Mouse (Mus musculus) heart, embryonic 13.5 days (tissue): ENCODE measurements around the gene Mageh1. TPM values are rescaled to one million over a fixed set of nuclear protein-coding genes. Genes with fewer than 3 reads are reported as not detected.
"Not testable (repeated sequence)": the region's sequence is repeated elsewhere in the genome, so short reads cannot be mapped to it uniquely, and the experiment has no call there.

Experiments used
- ATAC-seq: fragments of 200-750 bp; cut with Nextera tagmentation; 2 replicates; pipeline ENCODE4 v1.8.0; 2017; ENCODE audit warnings: moderate TSS enrichment; ENCODE audit not compliant: insufficient number of reproducible peaks, low FRiP score, low TSS enrichment; ENCODE audit errors: extremely low read depth
- H3K27ac ChIP-seq: fragments of 300-500 bp; sonication (generic); replicated peaks from 2 replicates; pipeline ENCODE4 v1.5.1; 2015; ENCODE audit warnings: moderate library complexity, mild to moderate bottlenecking, inconsistent platforms
- H3K27me3 ChIP-seq: fragments of 300-500 bp; sonication (generic); replicated peaks from 2 replicates; pipeline ENCODE4 v1.6.1; 2015; ENCODE audit warnings: mild to moderate bottlenecking, inconsistent platforms
- H3K36me3 ChIP-seq: fragments of 300-500 bp; sonication (generic); 2 replicates; pipeline ENCODE4 v1.6.1; 2015; ENCODE audit warnings: mild to moderate bottlenecking, inconsistent platforms
- H3K4me1 ChIP-seq: fragments of 300-500 bp; sonication (generic); 2 replicates; pipeline ENCODE4 v1.6.1; 2015; ENCODE audit warnings: inconsistent platforms
- H3K4me2 ChIP-seq: fragments of 300-500 bp; sonication (generic); 2 replicates; pipeline ENCODE4 v1.6.1; 2015; ENCODE audit warnings: inconsistent platforms, mild to moderate bottlenecking, moderate library complexity
- H3K4me3 ChIP-seq: fragments of 300-500 bp; sonication (generic); 2 replicates; pipeline ENCODE4 v1.5.1; 2015; ENCODE audit warnings: moderate library complexity, mild to moderate bottlenecking, inconsistent platforms
- H3K9ac ChIP-seq: fragments of 300-500 bp; sonication (generic); 2 replicates; pipeline ENCODE4 v1.6.1; 2015; ENCODE audit warnings: inconsistent platforms, mild to moderate bottlenecking, moderate library complexity
- H3K9me3 ChIP-seq: fragments of 300-500 bp; sonication (generic); 2 replicates; pipeline ENCODE4 v1.6.1; 2016; ENCODE audit warnings: inconsistent platforms
- WGBS: fragments of 180-500 bp; shearing (Covaris S2); methylation state at CpG from one replicate; pipeline ENCODE4 v1.1.7; 2015; ENCODE audit warnings: mixed read lengths; 5-methylcytosine and 5-hydroxymethylcytosine counted together
- polyA plus RNA-seq: library from polyadenylated mRNA; unstranded; fragments of >200 nt; fragmentation: Nextera tagmentation; extraction: Ambion mirVana; gene quantifications from 2 replicates; pipeline ENCODE4 v1.2.1, GENCODE M21; 2015

Gene Mageh1
- 33.2 and 34.1 TPM in 2 replicates for polyA plus RNA-seq

DNA sequence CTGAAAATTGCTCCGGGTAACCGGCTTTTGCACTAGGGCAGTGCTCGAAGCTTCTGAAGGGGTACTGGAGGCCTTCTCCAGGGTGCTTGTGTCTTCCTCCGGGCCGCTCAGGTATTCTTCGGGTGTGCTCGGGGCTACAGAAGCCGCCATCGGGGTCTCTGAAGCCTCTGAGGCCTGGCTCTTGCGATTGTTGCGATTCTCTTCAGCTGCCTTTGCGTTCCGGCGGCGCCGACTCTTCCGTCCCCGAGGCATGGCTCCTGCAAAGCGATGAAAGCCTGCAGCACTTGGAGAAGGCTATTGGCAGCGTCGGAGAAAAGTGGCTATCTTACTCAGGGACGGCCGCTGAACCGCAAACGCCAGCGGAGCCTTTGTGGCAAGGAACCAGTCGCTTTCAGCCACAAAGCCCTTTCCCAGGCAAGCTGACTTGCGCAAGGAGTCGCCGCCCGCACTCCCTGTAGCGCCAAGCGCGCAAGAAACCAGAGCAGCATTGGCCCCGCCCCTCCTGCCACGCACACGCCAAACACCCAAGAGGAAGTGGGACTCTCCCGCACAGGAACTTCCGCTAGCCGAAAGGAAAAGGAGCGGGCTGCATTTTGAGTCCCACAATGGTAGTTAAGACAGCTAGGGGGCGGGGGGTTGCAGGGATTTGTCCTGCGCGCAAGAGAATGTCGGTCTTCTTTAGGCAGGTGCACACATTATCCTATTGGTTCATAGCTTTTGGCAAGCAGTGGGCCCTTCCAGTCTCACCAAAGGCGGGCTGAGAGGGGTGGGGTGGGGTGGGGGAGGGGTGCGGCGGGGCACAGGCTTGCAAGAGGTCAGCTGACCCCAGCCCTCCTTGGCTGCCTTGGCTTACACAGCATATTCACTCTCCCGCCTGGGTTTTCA is at the start of gene Mageh1:
Mageh1 (minus strand) TSS at position 489 of the 885 bp plus-strand sequence.
- 11% methylated on average over 49 of the region's 49 CpGs for WGBS
- peak; percentile 69 for ATAC-seq
- H3K36me3 ChIP-seq = no peaks in the 10 kb centered on the region
- peak within 1 kb of the TSS; percentile 71 for H3K4me2 ChIP-seq
- peak within 1 kb of the TSS; percentile 65 for H3K4me3 ChIP-seq
- H3K27ac ChIP-seq = peak within 1 kb of the TSS; percentile 83
- no peaks in the 10 kb centered on the region for H3K9me3 ChIP-seq
- H3K9ac ChIP-seq = peak within 1 kb of the TSS; percentile 86
- peaks cover 7% of the 10 kb centered on the region; the same call in 1 of the 2 replicates for H3K27me3 ChIP-seq
- H3K4me1 ChIP-seq = 0 out of 2 replicates have a peak, but pooled peaks cover 7% of the 10 kb centered on the region

DNA sequence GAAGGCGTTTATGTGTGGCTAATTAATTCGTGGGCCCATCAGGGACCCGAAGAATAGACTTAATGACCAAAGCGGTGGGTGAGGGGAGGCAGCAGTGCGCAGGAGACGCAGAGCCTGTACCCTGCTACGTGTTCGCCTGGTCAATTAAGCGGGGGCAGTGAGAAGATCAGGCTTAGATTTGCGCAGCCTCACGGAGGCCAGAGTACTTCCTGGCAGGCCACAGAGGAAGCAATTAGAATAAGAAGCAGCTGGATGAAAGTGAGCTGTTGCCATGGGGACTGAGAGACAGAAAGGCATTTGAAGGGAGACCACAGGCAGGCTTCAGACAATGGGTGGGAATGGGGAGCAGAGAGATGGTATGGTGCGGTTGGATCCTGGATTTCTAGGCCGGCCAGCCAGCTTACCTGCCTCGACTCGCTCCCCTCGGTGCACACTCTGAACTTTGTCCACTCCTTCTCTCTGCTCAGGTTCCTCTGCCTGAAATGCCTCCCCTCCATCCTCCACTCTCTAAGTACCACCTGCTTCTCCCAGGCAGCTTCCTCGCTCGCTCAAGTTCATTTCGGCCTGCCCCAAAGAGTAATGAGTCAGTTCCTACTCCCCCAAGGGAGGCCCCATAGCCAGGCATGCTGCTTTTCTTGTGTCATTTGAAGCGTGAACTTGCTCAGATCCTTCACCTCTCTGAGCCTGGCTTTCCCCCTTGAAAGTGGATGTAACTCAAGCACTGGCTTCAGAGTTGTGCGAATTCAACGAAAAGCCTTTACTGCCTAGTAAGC is 783 bp upstream of the Mageh1 start:
- Histone ChIP-seq H3K4me3 (peak overlapping the region; percentile 65), H3K4me2 (peak overlapping the region; percentile 71), H3K27ac (peak overlapping the region; percentile 83)
- not testable (repeated sequence) for ATAC-seq, H3K27me3 ChIP-seq, H3K36me3 ChIP-seq, H3K9me3 ChIP-seq, H3K9ac ChIP-seq, H3K4me1 ChIP-seq
- 24% methylated on average over 7 of the region's 22 CpGs for WGBS

DNA sequence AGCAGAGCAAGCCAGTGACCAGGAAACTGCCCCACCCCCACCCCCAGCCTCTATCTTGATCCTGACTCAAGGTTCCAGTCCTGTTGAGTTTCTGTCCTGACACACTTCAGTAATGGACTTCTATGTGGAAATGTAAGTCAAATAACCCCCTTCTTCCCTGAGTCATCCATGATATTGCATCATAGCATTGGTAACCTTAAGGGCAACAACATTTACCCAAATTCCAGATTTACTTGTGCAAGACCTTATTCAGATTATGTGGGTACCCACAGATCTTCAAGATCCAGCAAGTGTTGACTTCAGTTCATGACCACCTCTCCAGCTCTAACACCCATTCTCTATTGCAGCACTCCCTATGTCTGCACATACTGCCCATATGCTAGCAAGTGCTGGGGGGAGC is 5.8 kb downstream of the Mageh1 start:
- not testable (repeated sequence) for H3K36me3 ChIP-seq, H3K27me3 ChIP-seq, H3K27ac ChIP-seq, H3K4me1 ChIP-seq, H3K4me2 ChIP-seq, H3K9me3 ChIP-seq, ATAC-seq, H3K9ac ChIP-seq, H3K4me3 ChIP-seq

DNA sequence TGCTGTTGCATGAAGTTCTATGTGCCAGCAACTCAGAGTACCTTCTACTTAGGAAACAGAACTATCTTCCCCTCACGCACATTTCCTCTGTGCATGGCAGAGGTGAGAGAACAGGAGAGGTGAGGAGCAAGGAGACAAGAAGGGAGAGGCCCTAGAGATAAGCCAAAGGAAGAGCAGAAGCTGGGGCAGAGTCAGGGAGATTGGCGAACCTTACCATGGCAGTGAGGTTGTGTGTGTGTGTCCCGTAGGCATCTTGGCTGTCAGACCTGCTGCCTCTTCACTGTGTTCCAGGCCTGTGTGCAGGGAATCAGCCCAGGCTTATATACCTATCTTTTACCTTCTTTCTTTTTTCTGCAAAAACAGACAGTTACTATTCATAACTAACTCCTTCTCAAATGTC is 11.7 kb downstream of the Mageh1 start:
- H3K36me3 ChIP-seq, H3K9me3 ChIP-seq: not testable (repeated sequence)

DNA sequence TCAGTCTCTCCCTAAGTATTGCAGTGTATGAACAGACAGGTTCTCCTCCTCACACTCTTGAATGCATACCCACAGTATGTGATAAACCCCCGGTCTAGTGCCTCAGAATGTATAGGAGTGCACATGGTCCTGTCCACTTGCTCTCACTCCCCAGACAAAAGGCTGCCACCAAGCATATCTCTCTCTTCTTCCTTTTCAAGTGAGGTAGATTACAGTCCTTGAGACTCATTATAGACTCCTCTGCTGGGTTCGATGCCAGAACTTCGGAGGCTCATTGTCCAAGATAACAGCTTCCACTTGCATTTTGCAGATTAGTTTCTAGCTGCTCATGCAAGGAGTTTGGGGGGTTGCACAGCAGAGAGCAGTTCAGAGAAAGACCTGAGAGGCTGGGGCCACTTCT is 12.1 kb downstream of the Mageh1 start:
- not testable (repeated sequence) for ATAC-seq, H3K4me1 ChIP-seq, H3K9me3 ChIP-seq, H3K9ac ChIP-seq, H3K36me3 ChIP-seq, H3K27ac ChIP-seq, H3K27me3 ChIP-seq, H3K4me3 ChIP-seq, H3K4me2 ChIP-seq
- no CpG with 5 or more reads among the region's 3 CpGs for WGBS

More for the DNA sequence above, 11.7 kb downstream of the Mageh1 start:
- 50% methylated on average over 2 of the region's 3 CpGs for WGBS
- not testable (repeated sequence) for H3K4me1 ChIP-seq, ATAC-seq, H3K9ac ChIP-seq, H3K4me2 ChIP-seq, H3K4me3 ChIP-seq, H3K27me3 ChIP-seq, H3K27ac ChIP-seq

DNA sequence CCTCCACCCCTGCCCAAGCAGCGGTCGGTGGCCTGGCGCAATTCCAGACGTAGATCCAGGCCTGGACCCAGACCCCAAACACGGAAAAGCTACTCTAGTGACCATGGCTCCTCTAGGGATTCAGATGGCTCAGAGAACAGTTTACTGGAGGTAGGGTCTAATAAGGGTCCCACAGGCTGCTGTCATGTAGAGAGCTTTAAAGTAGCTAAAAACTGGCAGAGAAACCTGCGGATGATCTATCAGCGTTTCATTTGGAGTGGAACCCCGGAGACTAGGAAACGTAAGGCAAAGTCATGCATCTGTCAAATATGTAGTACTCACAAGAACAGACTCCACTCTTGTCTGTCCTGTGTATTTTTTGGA is 29.7 kb downstream of the Mageh1 start:
- ATAC-seq = no peak

DNA sequence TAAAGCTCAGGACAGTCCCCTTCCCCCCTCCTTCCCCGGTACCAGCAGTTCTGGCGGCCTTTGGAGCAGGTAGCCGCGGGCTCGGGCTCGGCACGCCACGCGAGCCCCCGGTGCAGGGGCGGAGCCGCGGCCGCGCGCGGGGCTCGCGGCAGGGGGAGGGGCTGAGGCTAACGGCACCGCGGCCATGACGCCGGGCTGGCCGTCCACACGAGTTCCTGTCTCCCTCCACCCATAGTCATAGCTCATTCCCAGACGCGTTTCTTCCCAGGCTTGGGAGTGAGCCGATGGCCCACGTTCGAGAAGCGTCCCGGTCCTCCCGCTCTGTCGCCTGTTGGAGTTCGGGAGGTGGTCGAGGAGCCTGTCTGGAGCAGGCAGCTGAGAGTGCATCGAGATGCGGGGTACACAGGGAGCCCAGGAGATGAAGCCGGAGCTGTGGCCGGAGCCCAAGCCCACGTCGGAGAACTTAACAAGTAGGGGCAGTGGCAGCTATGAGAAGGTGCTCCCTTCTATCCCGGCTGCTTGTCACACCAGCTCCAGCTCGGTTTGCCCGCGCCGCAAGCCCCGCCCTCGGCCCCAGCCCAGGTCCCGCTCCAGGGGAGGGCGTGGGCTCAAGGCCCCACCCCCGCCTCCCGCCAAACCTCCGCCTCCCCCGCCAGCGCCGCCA is 30.2 kb downstream of the Mageh1 start:
- H3K27ac ChIP-seq = peak overlapping the region; percentile 65
- peak overlapping the region; percentile 71 for H3K4me2 ChIP-seq
- peaks cover 12% of the 10 kb centered on the region for H3K27me3 ChIP-seq
- no peaks in the 10 kb centered on the region for H3K36me3 ChIP-seq
- H3K9me3 ChIP-seq = no peaks in the 10 kb centered on the region
- H3K4me1 ChIP-seq = no peaks in the 10 kb centered on the region
- ATAC-seq = no peak; the same call in 1 of the 2 replicates
- peak overlapping the region; percentile 67 for H3K4me3 ChIP-seq
- WGBS = 8% methylated on average over 52 of the region's 58 CpGs
- peak overlapping the region; percentile 79 for H3K9ac ChIP-seq

More for the DNA sequence above, 29.7 kb downstream of the Mageh1 start:
- peaks cover 15% of the 10 kb centered on the region for H3K27me3 ChIP-seq
- WGBS = 16% methylated on average over 9 of the region's 9 CpGs
- peak overlapping the region; percentile 67 for H3K4me3 ChIP-seq
- peak overlapping the region; percentile 79 for H3K9ac ChIP-seq
- H3K4me1 ChIP-seq = no peaks in the 10 kb centered on the region
- no peaks in the 10 kb centered on the region for H3K9me3 ChIP-seq
- H3K4me2 ChIP-seq = peak overlapping the region; percentile 71
- no peaks in the 10 kb centered on the region for H3K36me3 ChIP-seq
- H3K27ac ChIP-seq = no peak overlapping the region

DNA sequence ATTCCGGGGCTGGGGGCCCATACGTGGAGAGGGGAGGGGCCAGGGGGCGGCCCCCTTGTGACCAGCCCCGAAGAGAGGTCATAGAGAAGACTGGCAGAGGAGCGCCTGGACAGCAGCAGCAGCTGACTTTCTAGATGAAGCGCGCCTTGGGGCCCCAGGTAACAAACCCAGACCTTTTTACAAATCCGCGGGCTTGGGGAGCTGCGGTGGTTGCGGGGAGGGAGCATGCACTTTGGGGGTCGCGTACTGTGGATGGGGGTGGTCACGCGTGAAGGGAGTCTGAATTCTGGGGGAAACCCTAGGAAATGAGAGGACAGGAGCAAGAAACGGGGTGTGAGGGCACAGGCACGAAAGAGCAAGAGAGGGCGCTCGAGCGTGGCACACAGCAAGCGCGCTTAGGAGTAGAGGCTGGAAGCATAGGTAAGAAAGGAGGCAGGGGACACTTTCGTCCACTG is 31.0 kb downstream of the Mageh1 start, which contains the start of gene Usp51:
Usp51 (plus strand) TSS at position 83 of the 455 bp plus-strand sequence.
- Histone ChIP-seq H3K9ac (peak within 1 kb of the TSS; percentile 79), H3K4me3 (peak within 1 kb of the TSS; percentile 67), H3K27me3 (peaks cover 9% of the 10 kb centered on the region; the same call in 1 of the 2 replicates), H3K9me3 (no peaks in the 10 kb centered on the region), H3K4me2 (peak within 1 kb of the TSS; percentile 71), H3K36me3 (no peaks in the 10 kb centered on the region), H3K27ac (peak within 1 kb of the TSS; percentile 65), H3K4me1 (no peaks in the 10 kb centered on the region)
- ATAC-seq = no peak; the same call in 1 of the 2 replicates
- 15% methylated on average over 23 of the region's 23 CpGs for WGBS

DNA sequence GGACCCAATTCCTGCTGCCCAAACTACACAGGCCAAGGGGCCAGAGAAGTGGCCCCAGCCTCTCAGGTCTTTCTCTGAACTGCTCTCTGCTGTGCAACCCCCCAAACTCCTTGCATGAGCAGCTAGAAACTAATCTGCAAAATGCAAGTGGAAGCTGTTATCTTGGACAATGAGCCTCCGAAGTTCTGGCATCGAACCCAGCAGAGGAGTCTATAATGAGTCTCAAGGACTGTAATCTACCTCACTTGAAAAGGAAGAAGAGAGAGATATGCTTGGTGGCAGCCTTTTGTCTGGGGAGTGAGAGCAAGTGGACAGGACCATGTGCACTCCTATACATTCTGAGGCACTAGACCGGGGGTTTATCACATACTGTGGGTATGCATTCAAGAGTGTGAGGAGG is 41.3 kb downstream of the Mageh1 start:
- not testable (repeated sequence) for H3K27me3 ChIP-seq, ATAC-seq, H3K4me1 ChIP-seq, H3K9ac ChIP-seq, H3K4me2 ChIP-seq, H3K36me3 ChIP-seq, H3K27ac ChIP-seq, H3K9me3 ChIP-seq, H3K4me3 ChIP-seq
- no CpG with 5 or more reads among the region's 3 CpGs for WGBS

DNA sequence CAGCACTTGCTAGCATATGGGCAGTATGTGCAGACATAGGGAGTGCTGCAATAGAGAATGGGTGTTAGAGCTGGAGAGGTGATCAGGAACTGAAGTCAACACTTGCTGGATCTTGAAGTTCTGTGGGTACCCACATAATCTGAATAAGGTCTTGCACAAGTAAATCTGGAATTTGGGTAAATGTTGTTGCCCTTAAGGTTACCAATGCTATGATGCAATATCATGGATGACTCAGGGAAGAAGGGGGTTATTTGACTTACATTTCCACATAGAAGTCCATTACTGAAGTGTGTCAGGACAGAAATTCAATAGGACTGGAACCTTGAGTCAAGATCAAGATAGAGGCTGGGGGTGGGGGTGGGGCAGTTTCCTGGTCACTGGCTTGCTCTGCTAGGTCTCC is 47.5 kb downstream of the Mageh1 start:
- ATAC-seq, H3K4me1 ChIP-seq, H3K9me3 ChIP-seq, H3K27me3 ChIP-seq, H3K4me3 ChIP-seq, H3K9ac ChIP-seq, H3K27ac ChIP-seq, H3K4me2 ChIP-seq, H3K36me3 ChIP-seq: not testable (repeated sequence)
